Mouse (Mus musculus) midbrain, embryonic 13.5 days (tissue): ENCODE data around the gene BC067074. TPM values are rescaled to one million over a fixed set of nuclear protein-coding genes. Genes with fewer than 3 reads are reported as not detected.

Experiments used
- ATAC-seq: fragments of 200-750 bp; cut with Nextera tagmentation; 2 replicates; pipeline ENCODE4 v1.8.0; 2017; ENCODE audit warnings: mild to moderate bottlenecking, moderate TSS enrichment, moderate library complexity
- H3K27ac ChIP-seq: fragments of 300-500 bp; sonication (generic); 2 replicates; pipeline ENCODE4 v1.5.1; 2015; ENCODE audit warnings: inconsistent platforms, mild to moderate bottlenecking, moderate library complexity
- H3K27me3 ChIP-seq: fragments of 300-500 bp; sonication (generic); 2 replicates; pipeline ENCODE4 v1.6.1; 2015; ENCODE audit warnings: mild to moderate bottlenecking, inconsistent platforms
- H3K36me3 ChIP-seq: fragments of 300-500 bp; sonication (generic); 2 replicates; pipeline ENCODE4 v1.6.1; 2015; ENCODE audit warnings: mild to moderate bottlenecking, inconsistent platforms
- H3K4me1 ChIP-seq: fragments of 300-500 bp; sonication (generic); replicated peaks from 2 replicates; pipeline ENCODE4 v1.6.1; 2015; ENCODE audit warnings: inconsistent platforms
- H3K4me2 ChIP-seq: fragments of 300-500 bp; sonication (generic); replicated peaks from 2 replicates; pipeline ENCODE4 v1.6.1; 2015; ENCODE audit warnings: moderate library complexity, mild to moderate bottlenecking, inconsistent platforms
- H3K4me3 ChIP-seq: fragments of 300-500 bp; sonication (generic); replicated peaks from 2 replicates; pipeline ENCODE4 v1.5.1; 2015; ENCODE audit warnings: mild to moderate bottlenecking, inconsistent platforms
- H3K9ac ChIP-seq: fragments of 300-500 bp; sonication (generic); replicated peaks from 2 replicates; pipeline ENCODE4 v1.6.1; 2015; ENCODE audit warnings: mild to moderate bottlenecking, inconsistent platforms
- H3K9me3 ChIP-seq: fragments of 300-500 bp; sonication (generic); 2 replicates; pipeline ENCODE4 v1.6.1; 2016; ENCODE audit warnings: mild to moderate bottlenecking, inconsistent platforms
- WGBS: fragments of 180-500 bp; shearing (Covaris S2); methylation state at CpG from one replicate; pipeline ENCODE4 v1.1.7; 2015; 5-methylcytosine and 5-hydroxymethylcytosine counted together
- polyA plus RNA-seq: library from polyadenylated mRNA; unstranded; fragments of >200 nt; fragmentation: Nextera tagmentation; extraction: Ambion mirVana; gene quantifications from 2 replicates; pipeline ENCODE4 v1.2.1, GENCODE M21; 2015

Gene BC067074
- polyA plus RNA-seq, 1 experiment from 2014 or later: 0.93 TPM

DNA sequence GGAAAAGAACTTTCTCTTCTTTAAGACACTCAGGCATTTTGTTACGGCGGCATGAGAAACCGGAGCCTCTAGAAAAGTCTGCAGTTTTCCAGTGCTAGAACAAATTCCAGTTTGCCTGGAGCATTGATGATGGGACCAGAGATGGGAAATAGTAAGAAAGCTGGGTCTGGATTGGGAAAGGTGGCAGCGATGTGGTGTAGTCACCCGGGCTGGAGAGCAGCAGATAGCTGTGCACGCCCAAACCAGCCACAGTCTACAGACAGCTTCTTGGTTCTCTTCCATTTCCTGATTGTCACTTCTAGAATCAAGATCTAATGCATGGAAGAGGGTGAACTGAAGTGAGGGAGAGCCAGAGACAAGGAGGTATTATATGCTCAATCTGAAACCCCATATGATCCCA lies 100.4 kb downstream of the BC067074 start:
- no peaks in the 10 kb centered on the region for H3K27me3 ChIP-seq
- H3K9ac ChIP-seq: no peak overlapping the region
- ATAC-seq: no peak
- no peaks in the 10 kb centered on the region for H3K9me3 ChIP-seq
- H3K4me3 ChIP-seq: no peak overlapping the region
- no peak overlapping the region for H3K4me2 ChIP-seq
- H3K36me3 ChIP-seq: no peaks in the 10 kb centered on the region
- H3K4me1 ChIP-seq: no peaks in the 10 kb centered on the region
- H3K27ac ChIP-seq: no peak overlapping the region
- WGBS: 95% methylated on average over 6 of the region's 6 CpGs

DNA sequence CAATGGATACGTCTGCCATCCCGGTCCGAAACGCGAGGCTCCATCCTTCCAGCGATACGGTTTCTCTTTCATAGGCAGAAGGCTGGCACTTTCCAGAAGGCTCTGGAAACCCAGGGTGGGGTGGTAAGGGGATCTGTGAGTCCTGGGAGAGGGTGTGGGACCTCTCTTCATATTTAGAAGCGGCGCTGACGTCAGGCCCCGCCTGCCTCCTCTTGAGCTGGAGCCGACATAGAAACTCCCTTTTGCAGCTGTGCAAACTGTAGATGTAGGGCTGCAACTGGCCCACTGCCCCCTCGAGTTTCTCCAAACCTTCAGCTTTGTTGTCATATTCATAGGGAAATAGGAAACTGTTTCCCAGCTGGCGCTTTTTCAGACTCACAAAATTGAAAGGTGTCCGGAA lies 101.6 kb downstream of the BC067074 start:
- Histone ChIP-seq H3K27ac (no peak overlapping the region), H3K4me3 (no peak overlapping the region), H3K27me3 (no peaks in the 10 kb centered on the region), H3K4me1 (no peaks in the 10 kb centered on the region), H3K9me3 (no peaks in the 10 kb centered on the region), H3K36me3 (no peaks in the 10 kb centered on the region), H3K9ac (no peak overlapping the region), H3K4me2 (no peak overlapping the region)
- WGBS: 87% methylated on average over 15 of the region's 15 CpGs
- ATAC-seq: no peak

DNA sequence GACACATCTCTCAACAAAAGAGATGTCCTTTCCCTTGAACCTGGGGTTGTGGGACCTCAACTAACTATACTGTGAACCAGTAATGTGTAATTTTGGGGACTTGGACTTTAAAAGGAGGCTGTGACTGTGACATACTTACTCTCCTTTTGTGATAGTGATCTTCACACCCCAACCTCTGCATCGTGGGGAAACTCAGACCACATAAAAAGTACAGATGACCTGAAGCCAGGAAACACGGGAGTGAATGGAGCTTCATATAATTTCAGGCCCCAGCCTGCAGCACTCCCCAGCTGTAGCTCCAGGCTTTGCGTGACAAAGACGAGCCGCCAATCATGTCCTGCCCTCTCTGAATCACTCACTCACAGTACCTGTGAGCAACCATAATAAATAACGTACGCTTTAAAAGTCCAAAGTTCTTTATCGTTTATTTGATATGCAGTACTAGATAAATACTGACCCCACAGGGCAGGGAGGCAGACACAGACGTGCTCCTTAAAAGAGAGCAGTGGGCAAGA lies 104.1 kb downstream of the BC067074 start:
- 85% methylated on average over 9 of the region's 9 CpGs for WGBS
- no peak for ATAC-seq

DNA sequence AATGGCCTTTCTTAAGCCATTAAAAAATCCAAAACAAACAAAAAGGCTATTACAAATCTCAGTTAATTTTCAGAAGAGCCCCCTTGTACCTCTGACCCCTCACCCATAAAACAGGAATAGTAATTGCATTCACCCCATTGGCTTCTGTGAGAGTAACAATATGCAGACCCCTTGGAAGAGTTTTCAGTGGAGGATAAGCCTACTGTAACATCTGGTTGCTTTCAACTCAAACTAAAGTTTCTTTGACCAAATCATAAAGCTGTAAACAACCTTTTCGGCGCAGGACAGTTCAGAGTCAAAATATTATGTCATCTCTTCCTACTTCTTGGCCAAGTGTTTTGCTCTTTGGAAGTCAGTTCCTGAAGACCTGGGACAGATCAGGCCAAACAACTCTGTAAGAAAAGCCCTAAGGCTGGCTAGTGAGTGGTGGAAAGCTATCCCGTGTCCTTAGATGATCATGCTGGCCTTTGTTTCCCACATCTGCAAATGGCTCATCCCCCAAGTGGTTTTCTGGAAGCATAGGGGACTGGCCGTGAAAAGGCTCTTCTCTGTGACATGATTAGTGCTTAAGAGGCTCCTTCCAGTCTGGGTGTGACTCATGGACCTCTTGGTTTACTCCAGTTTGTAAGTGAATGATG lies 108.5 kb downstream of the BC067074 start:
- Histone ChIP-seq H3K4me3 (no peak overlapping the region), H3K4me2 (no peak overlapping the region), H3K9me3 (no peaks in the 10 kb centered on the region), H3K27ac (no peak overlapping the region), H3K27me3 (no peaks in the 10 kb centered on the region), H3K4me1 (no peaks in the 10 kb centered on the region), H3K9ac (no peak overlapping the region), H3K36me3 (no peaks in the 10 kb centered on the region)
- ATAC-seq: no peak
- 92% methylated on average over 4 of the region's 4 CpGs for WGBS

More for the DNA sequence above, 104.1 kb downstream of the BC067074 start:
- Histone ChIP-seq H3K9ac (no peak overlapping the region), H3K27ac (no peak overlapping the region), H3K4me3 (no peak overlapping the region), H3K9me3 (no peaks in the 10 kb centered on the region), H3K4me2 (no peak overlapping the region), H3K36me3 (no peaks in the 10 kb centered on the region), H3K4me1 (no peaks in the 10 kb centered on the region), H3K27me3 (no peaks in the 10 kb centered on the region)

DNA sequence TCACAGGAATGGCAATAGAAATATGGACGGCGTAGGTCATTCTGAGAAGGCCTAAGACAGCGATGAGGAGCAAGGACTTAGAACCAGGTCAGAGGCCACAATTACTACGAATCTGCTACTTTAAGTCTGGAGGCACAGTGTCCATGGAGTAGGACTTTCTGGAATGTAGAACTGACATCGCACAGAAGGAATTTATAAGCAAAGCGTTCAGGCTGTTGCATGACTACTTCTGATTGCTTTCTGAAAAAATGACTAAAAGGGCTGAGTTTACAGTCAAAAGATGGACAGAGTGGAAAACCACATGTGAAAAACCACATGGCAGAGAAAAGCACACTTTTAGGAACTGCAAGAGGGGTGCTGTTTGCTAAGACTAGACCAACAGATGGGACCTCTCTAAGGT lies 110.7 kb downstream of the BC067074 start:
- no peaks in the 10 kb centered on the region for H3K36me3 ChIP-seq
- no peak overlapping the region for H3K4me3 ChIP-seq
- WGBS: 93% methylated on average over 6 of the region's 6 CpGs
- H3K27me3 ChIP-seq: no peaks in the 10 kb centered on the region
- no peak overlapping the region for H3K4me2 ChIP-seq
- no peaks in the 10 kb centered on the region for H3K4me1 ChIP-seq
- no peaks in the 10 kb centered on the region for H3K9me3 ChIP-seq
- H3K9ac ChIP-seq: no peak overlapping the region
- H3K27ac ChIP-seq: no peak overlapping the region
- ATAC-seq: no peak

DNA sequence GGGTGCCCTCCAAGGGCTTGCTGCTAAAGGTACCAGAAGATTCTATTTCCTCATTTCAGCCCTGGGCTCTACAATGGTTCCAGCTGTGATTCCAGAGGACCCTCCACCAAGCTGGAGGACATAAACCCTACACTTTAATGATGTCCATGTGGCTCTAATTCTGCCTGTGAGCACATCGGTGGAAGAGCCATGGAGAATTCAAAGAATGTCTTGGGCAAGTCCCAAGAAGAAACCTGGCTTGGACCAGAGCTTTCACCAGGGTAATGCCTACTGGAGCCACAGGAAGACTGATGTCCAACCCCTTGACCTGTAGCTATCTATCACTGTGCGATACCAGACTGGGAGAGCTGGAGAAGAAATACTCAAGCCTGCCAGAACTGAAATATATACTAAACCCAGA lies 111.2 kb downstream of the BC067074 start:
- Histone ChIP-seq H3K4me1 (no peaks in the 10 kb centered on the region), H3K4me2 (no peak overlapping the region), H3K4me3 (no peak overlapping the region), H3K27ac (no peak overlapping the region), H3K36me3 (no peaks in the 10 kb centered on the region), H3K9ac (no peak overlapping the region), H3K27me3 (no peaks in the 10 kb centered on the region), H3K9me3 (no peaks in the 10 kb centered on the region)
- ATAC-seq: no peak
- 95% methylated on average over 2 of the region's 2 CpGs for WGBS

DNA sequence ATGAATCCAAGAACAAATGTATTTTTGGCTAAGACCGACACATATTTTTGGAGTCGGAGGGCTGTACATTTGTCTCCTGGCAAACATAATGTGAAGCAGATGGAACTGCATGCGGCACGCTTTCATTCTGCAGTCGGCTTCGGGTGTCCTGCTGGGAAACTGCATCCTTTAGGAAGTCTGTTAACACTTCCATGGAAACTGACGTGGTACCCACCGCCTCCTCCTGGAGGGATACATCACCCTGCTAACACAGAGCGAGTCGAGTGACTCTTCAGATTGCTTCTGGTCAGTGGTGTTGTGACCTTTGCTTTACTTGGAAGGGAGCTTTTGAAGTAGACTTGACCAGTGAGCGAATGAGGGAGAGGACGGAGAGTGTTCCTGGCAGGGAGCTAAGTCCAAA lies 117.0 kb downstream of the BC067074 start:
- no peak overlapping the region for H3K27ac ChIP-seq
- H3K9me3 ChIP-seq: no peaks in the 10 kb centered on the region
- H3K4me3 ChIP-seq: no peak overlapping the region
- WGBS: 59% methylated on average over 12 of the region's 12 CpGs
- no peak overlapping the region for H3K4me2 ChIP-seq
- no peak for ATAC-seq
- no peaks in the 10 kb centered on the region for H3K36me3 ChIP-seq
- H3K4me1 ChIP-seq: 0 out of 2 replicates have a peak, but pooled peaks cover 3% of the 10 kb centered on the region
- no peaks in the 10 kb centered on the region for H3K27me3 ChIP-seq
- no peak overlapping the region for H3K9ac ChIP-seq

DNA sequence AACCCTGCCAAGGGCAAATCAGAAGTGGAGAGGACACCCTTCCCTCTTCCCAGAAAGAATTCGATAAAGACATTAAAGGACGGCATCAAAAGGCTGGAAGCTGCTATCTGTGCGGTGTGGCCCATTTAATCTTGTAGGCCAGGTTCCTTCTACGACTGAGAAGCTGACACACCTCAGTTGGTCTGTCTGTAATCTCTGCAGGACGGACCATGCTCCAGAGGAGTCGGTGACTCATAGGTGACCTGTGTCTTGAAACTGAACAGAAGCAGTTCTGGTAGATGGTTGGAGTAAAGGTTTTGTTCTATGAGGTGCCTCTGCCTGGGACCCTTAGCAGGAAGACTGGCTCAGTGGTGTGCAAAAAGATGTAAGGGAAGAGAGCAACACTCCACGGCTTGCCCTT lies 122.6 kb downstream of the BC067074 start:
- Histone ChIP-seq H3K9me3 (no peaks in the 10 kb centered on the region), H3K27me3 (no peaks in the 10 kb centered on the region), H3K4me3 (no peak overlapping the region), H3K36me3 (no peaks in the 10 kb centered on the region), H3K9ac (no peak overlapping the region), H3K27ac (no peak overlapping the region), H3K4me2 (no peak overlapping the region), H3K4me1 (no peaks in the 10 kb centered on the region)
- ATAC-seq: no peak
- WGBS: 88% methylated on average over 7 of the region's 7 CpGs

DNA sequence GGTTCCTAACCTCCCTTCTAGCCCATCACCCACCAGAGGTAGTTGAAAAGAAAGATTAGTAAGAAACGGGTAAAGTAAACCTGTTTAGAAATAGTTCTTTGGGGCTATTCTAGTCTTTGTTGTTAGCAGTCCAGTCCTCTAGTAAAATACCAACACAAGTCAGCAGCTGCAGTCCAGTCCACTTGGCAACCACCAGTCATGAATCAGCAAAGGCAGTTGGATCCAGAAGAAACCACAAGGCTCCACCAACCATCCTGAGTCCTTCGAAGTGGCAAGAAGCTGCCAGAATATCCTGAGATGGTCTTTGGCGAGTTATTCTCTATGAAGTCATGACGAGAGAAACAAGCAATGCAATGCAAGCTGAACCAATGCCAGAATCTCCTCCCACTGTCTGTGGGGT lies 124.0 kb downstream of the BC067074 start:
- no peaks in the 10 kb centered on the region for H3K27me3 ChIP-seq
- H3K9ac ChIP-seq: no peak overlapping the region
- H3K27ac ChIP-seq: no peak overlapping the region
- no peak for ATAC-seq
- 93% methylated on average over 4 of the region's 4 CpGs for WGBS
- no peaks in the 10 kb centered on the region for H3K9me3 ChIP-seq
- H3K4me1 ChIP-seq: no peaks in the 10 kb centered on the region
- H3K4me2 ChIP-seq: no peak overlapping the region
- H3K36me3 ChIP-seq: no peaks in the 10 kb centered on the region
- no peak overlapping the region for H3K4me3 ChIP-seq

DNA sequence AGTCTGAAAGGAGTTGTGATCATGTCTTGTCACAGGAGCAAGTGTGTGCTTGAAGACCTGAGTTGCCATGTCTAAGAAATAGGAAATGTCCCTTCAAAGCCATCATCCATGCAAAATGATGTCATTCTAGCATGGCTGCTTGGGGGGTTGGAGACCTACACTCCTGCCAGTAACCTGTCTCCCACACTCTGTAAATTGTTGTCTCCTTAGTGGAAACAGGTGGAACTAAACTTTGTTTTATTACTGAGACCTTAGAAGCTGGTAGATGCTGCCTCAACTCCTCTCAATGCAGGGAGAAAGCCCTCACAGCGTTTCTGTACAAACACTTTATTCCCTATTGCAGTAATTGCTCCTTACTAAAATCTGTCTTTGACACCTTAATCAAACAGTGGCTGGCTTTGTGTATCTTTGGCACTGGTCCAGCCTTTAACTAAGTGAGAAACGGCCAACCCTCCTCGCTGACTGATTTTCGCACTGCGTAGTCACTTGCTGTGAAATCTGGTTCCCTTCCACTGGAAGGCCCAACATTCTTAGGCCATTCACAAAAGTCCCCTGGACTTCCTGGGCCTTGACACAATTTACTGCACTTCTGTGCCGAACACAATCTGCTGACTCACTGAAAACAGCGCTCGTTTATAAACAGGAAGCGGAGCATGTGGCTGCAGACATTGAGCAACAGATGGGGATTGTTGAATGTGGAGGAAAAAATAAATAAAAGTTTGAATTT lies 125.0 kb downstream of the BC067074 start:
- Histone ChIP-seq H3K27ac (no peak overlapping the region), H3K9ac (no peak overlapping the region), H3K9me3 (no peaks in the 10 kb centered on the region), H3K36me3 (no peaks in the 10 kb centered on the region), H3K4me3 (no peak overlapping the region), H3K4me2 (no peak overlapping the region), H3K4me1 (no peaks in the 10 kb centered on the region), H3K27me3 (no peaks in the 10 kb centered on the region)
- 61% methylated on average over 9 of the region's 9 CpGs for WGBS
- no peak for ATAC-seq

DNA sequence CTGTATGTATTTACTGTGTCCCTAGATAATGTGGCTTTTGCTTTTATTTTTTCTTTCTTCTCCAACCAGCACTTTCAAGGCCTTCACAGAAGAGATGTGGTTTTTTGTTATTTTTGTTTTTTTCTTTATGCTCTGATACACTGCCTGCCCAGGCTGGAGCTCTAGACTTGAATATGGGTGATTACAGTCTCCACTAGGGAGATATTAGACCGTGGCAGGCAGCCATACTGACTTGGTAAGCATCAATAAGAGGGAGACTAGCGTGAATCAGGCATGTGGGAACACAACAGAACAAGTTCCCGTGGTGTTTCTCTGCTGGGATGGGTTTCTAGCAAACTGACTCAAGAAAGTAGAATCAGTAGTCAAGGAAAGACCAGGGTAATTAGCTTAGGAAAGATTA lies 125.7 kb downstream of the BC067074 start:
- Histone ChIP-seq H3K27me3 (no peaks in the 10 kb centered on the region), H3K4me2 (no peak overlapping the region), H3K9me3 (no peaks in the 10 kb centered on the region), H3K36me3 (no peaks in the 10 kb centered on the region), H3K27ac (no peak overlapping the region), H3K9ac (no peak overlapping the region), H3K4me1 (no peaks in the 10 kb centered on the region), H3K4me3 (no peak overlapping the region)
- 83% methylated on average over 3 of the region's 3 CpGs for WGBS
- ATAC-seq: no peak

DNA sequence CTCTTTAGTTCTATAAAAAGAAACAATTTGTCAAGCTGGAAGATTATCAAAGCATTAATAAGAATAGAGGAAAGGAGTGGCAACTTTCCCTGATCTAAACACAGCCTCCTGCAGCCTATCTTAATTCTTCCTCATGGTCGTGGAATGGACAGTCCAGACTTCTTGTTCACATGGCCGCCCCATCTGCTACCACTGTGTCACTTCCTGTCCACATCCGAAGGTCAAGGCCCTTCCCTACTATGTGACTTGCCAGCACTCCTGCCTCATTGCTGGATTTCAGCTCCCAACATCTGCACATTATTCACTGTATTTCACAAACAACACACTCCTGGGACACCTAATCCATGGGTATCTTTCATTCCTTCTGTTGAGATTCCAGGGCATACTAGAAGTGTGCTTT lies 128.5 kb downstream of the BC067074 start:
- no peak for ATAC-seq

More for the DNA sequence above, 128.5 kb downstream of the BC067074 start:
- Histone ChIP-seq H3K27me3 (no peaks in the 10 kb centered on the region), H3K4me2 (no peak overlapping the region), H3K9ac (no peak overlapping the region), H3K9me3 (no peaks in the 10 kb centered on the region), H3K27ac (no peak overlapping the region), H3K36me3 (no peaks in the 10 kb centered on the region), H3K4me3 (no peak overlapping the region), H3K4me1 (no peaks in the 10 kb centered on the region)
- 84% methylated on average over 3 of the region's 3 CpGs for WGBS
